Mouse (Mus musculus) brain, embryonic 14.5 days (tissue): ENCODE measurements around the gene Anks1b. TPM values are rescaled to one million over a fixed set of nuclear protein-coding genes. Genes with fewer than 3 reads are reported as not detected.

Source experiments
- DNase-seq: peaks from one replicate; pipeline ENCODE4 v3.0.0-alpha.2; 2011; ENCODE audit warnings: low read depth
- CTCF ChIP-seq: fragments of 200-500 bp; IDR thresholded peaks from 2 replicates; pipeline ENCODE4 v1.5.1; 2012; ENCODE audit warnings: inconsistent platforms, mild to moderate bottlenecking, moderate library complexity, borderline replicate concordance; ENCODE audit not compliant: insufficient read depth, insufficient read length; ENCODE audit errors: extremely low read depth
- POLR2A ChIP-seq: fragments of 200-500 bp; IDR thresholded peaks from 2 replicates; pipeline ENCODE4 v1.6.1; 2012; ENCODE audit warnings: mild to moderate bottlenecking, inconsistent platforms, borderline replicate concordance; ENCODE audit not compliant: poor library complexity, insufficient read depth, insufficient read length, severe bottlenecking; ENCODE audit errors: extremely low read depth
- polyA plus RNA-seq: library from polyadenylated mRNA; depleted of rRNA; stranded (reverse); fragments of >200 nt; gene quantifications from 2 replicates; pipeline ENCODE4 v1.2.3, GENCODE M21; 2012

The Anks1b gene
- polyA plus RNA-seq, 1 experiment, result 67.7 TPM

GRCm38 (mm10) chr10:90723941-90724341, 850.6 kb downstream of the Anks1b start:
- no peak for TF ChIP-seq POLR2A
- TF ChIP-seq CTCF, result no peak
- DNase-seq, result peak; percentile 57

- TF ChIP-seq POLR2A, result no peak
- no peak for TF ChIP-seq CTCF
Measured at GRCm38 (mm10) chr10:90724931-90725330, 851.6 kb downstream of the Anks1b start.

GRCm38 (mm10) chr10:90728401-90729358, 855.4 kb downstream of the Anks1b start:
- TF ChIP-seq CTCF (peak; percentile 85), POLR2A (no peak)
- peak; percentile 93 for DNase-seq

More at GRCm38 (mm10) chr10:90724931-90725330, 851.6 kb downstream of the Anks1b start:
- DNase-seq, result no peak

GRCm38 (mm10) chr10:90729527-90729926, 856.2 kb downstream of the Anks1b start:
- DNase-seq, result peak; percentile 55

GRCm38 (mm10) chr10:90732823-90733222, 859.5 kb downstream of the Anks1b start:
- DNase-seq, result no peak
- TF ChIP-seq POLR2A (no peak), CTCF (no peak)

More at GRCm38 (mm10) chr10:90729527-90729926, 856.2 kb downstream of the Anks1b start:
- no peak for TF ChIP-seq CTCF
- TF ChIP-seq POLR2A, result no peak

- DNase-seq, result peak; percentile 74
- peak; percentile 63; the same call in 1 of the 2 replicates for TF ChIP-seq CTCF
- no peak for TF ChIP-seq POLR2A
Measured at GRCm38 (mm10) chr10:90733632-90734031, 860.3 kb downstream of the Anks1b start.

- no peak for DNase-seq
- TF ChIP-seq CTCF (no peak), POLR2A (no peak)
Measured at GRCm38 (mm10) chr10:90738475-90738874, 865.2 kb downstream of the Anks1b start.

- DNase-seq, result no peak
- TF ChIP-seq CTCF (no peak), POLR2A (no peak)
Measured at GRCm38 (mm10) chr10:90740956-90741355, 867.6 kb downstream of the Anks1b start.

- peak; percentile 63 for DNase-seq
- TF ChIP-seq POLR2A (no peak), CTCF (no peak)
Measured at GRCm38 (mm10) chr10:90751889-90752288, 878.6 kb downstream of the Anks1b start.

- peak; percentile 67 for DNase-seq
- no peak for TF ChIP-seq CTCF
- no peak for TF ChIP-seq POLR2A
Measured at GRCm38 (mm10) chr10:90753106-90753505, 879.8 kb downstream of the Anks1b start.

GRCm38 (mm10) chr10:90757773-90758172, 884.5 kb downstream of the Anks1b start:
- no peak for TF ChIP-seq CTCF
- TF ChIP-seq POLR2A, result no peak
- no peak for DNase-seq
